Mouse (Mus musculus) small intestine, adult 2 months (tissue): ENCODE measurements around the gene Bcl2l15.

ENCODE experiments used
- CTCF ChIP-seq: fragments of 200-500 bp; IDR thresholded peaks from 2 replicates; pipeline ENCODE4 v1.5.1; 2012; ENCODE audit warnings: low read depth, mild to moderate bottlenecking, control low read depth, inconsistent platforms, low read length, moderate library complexity, mixed read lengths; ENCODE audit not compliant: insufficient replicate concordance, insufficient read length; ENCODE audit errors: extremely low read depth
- POLR2A ChIP-seq: fragments of 200-500 bp; IDR thresholded peaks from 2 replicates; pipeline ENCODE4 v1.6.1; 2012; ENCODE audit warnings: low read depth, mild to moderate bottlenecking, control low read depth, inconsistent platforms, low read length, moderate library complexity

- TF ChIP-seq POLR2A (no peak), CTCF (peak; percentile 35; the same call in 1 of the 2 replicates)
Observed at GRCm38 (mm10) chr3:103852565-103853299, 20.3 kb downstream of the Bcl2l15 start.
